Mouse (Mus musculus): Measurements from ENCODE around the gene Gnat2. TPM values are rescaled to one million over a fixed set of nuclear protein-coding genes. Genes with fewer than 3 reads are reported as not detected.

Gnat2 gene
- polyA plus RNA-seq, 1 experiment from 2014 or later: 0.61 TPM

DNA sequence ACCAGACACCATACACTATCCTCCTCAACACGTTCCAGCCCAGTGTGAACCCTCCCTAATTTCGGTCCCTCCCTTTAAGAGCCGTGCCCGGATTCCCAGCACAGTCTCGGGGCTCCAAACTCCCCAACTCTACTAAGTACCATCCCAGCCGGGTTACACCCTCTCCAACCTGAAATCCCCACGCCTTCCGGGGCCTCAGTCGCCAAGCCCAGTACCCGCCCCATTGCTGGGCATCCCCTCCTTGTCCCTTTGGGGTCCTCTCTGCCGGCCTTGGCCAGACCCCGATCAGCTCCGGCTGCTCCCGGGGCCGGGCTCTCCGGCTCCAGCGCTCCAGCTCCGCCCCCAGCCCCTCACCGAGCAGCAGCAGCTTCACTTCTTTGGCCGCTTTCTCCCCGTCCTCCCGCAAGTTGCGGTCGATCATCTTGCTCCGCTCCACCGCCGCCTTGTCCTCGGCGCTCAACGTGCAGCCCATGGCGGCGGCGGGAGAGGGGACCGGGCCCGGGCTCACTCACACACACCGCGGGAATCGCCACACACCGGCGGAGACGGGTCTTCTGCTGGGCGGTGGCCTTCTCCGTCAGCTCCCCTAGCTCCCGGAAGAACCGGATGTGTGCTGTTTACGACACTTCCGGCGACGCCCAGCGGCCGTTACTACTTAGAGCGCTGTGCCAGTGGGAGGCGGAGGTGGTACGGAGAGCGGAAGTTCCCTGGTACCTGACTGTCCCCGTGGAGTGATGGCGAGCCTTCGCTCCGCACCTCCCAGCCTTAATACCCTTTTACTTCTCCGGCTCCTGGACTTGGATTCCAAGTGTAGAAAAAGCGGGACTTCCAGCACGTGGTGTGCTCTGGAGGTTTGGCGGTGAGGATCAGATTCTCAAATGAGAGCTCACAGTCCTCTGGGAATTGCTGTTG lies 53.2 kb downstream of the Gnat2 start, which contains the start of gene Gnai3:
Gene Gnai3, minus strand, starts transcription at position 613 of the 912 bp plus-strand sequence.
- peaks cover 28% of the 10 kb centered on the region for H3K4me1 ChIP-seq
- H3K4me3 ChIP-seq (replicated peaks): peak within 1 kb of the TSS; percentile 87
- no peaks in the 10 kb centered on the region for H3K9me3 ChIP-seq (replicated peaks)
- under 1% methylated on average over 63 of the region's 63 CpGs for WGBS
- peak; percentile 90 for ATAC-seq (ENCODE audit: insufficient number of reproducible peaks, low FRiP score, low TSS enrichment, low read depth)
- no peaks in the 10 kb centered on the region for H3K27me3 ChIP-seq
- H3K27ac ChIP-seq (replicated peaks): peak within 1 kb of the TSS; percentile 95
- no peaks in the 10 kb centered on the region for H3K36me3 ChIP-seq
- H3K9ac ChIP-seq: peak within 1 kb of the TSS; percentile 94
- H3K4me2 ChIP-seq (replicated peaks): peak within 1 kb of the TSS; percentile 81

DNA sequence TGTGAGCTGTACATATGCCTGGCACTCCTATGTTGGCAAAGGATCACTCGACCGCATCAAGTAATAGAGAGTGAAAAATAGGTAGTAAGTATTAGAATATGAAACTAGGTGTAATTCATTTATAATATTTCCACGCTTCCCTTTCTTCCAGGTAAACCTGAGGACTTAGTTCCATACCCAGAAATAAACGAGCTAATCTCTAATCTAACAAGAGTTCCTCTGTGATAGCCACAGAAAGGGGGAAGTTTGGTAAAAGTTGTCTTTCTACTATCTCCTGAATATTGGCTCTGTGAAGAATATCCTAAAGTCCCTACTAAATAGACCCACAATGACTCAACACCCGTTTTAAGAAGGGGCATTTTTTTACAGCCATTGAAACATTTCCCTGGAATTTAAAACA lies 54.1 kb downstream of the Gnat2 start:
- no peaks in the 10 kb centered on the region for H3K36me3 ChIP-seq
- no peaks in the 10 kb centered on the region for H3K9me3 ChIP-seq (replicated peaks)
- no peaks in the 10 kb centered on the region for H3K27me3 ChIP-seq
- H3K4me3 ChIP-seq (replicated peaks): peak overlapping the region; percentile 87
- H3K9ac ChIP-seq: 0 out of 2 replicates have a peak overlapping the region, but pooled peaks have one; percentile 94
- peak overlapping the region; percentile 95; the same call in 1 of the 2 replicates for H3K27ac ChIP-seq (replicated peaks)
- peaks cover 28% of the 10 kb centered on the region for H3K4me1 ChIP-seq
- H3K4me2 ChIP-seq (replicated peaks): peak overlapping the region; percentile 81
- no peak for ATAC-seq (ENCODE audit: insufficient number of reproducible peaks, low FRiP score, low TSS enrichment, low read depth)
- WGBS: 55% methylated on average over 5 of the region's 5 CpGs

DNA sequence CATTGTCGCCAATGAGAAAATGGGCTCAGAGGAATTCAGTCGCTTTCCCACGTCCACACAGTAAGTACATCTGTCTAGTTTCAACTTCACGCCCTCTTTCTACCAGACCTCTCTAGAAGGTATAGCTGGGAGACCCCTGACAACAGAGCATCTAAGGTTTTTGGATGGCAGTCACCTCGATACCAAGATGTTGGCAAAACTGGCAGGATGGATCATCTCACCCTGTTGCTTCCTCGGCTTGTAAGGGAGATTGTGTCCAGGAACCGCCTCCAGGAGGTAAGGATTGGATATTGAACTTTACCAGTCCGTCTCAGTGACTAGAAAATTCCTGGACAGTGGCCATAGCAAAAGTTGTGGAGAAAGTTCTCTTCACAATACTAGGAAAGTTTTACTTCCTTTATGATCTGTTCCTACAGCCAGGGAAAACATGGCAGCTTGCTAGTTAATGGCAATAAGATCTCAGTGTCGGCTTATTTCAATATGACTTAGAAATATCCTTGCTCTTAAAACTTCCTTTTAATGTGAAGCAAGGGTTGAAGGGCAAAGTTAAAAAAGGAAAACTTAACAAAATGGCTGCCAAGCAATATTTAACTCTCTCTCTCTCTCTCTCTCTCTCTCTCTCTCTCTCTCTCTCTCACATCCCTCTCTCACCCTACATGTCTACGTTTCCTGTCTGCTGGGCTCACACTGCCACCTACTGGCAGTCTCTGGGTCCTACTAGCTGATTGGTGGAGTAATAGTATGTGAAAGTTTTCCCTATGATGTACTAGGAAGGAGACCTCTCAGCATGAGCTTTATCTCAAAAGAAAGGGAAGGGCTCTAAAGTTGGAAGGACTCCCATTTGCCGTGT lies 55.0 kb downstream of the Gnat2 start:
- WGBS: 62% methylated on average over 11 of the region's 11 CpGs

More for the DNA sequence above, 55.0 kb downstream of the Gnat2 start:
- Histone ChIP-seq H3K27me3 (no peaks in the 10 kb centered on the region), H3K9ac (no peak overlapping the region), H3K27ac (replicated peaks) (no peak overlapping the region), H3K4me2 (replicated peaks) (0 out of 2 replicates have a peak overlapping the region, but pooled peaks have one; percentile 2), H3K4me3 (replicated peaks) (no peak overlapping the region), H3K4me1 (peaks cover 28% of the 10 kb centered on the region), H3K36me3 (no peaks in the 10 kb centered on the region), H3K9me3 (replicated peaks) (no peaks in the 10 kb centered on the region)
- no peak for ATAC-seq (ENCODE audit: insufficient number of reproducible peaks, low FRiP score, low TSS enrichment, low read depth)

Other genes starting within 250 kb of the Gnat2 start
- not detected in 2 replicates for gene Eps8l3, start 215.6 kb upstream of the Gnat2 start, polyA plus RNA-seq (2015; fragmentation: Nextera tagmentation; extraction: Ambion mirVana)
- gene Gstm5, start 197.0 kb upstream of the Gnat2 start, polyA plus RNA-seq (2015; fragmentation: Nextera tagmentation; extraction: Ambion mirVana): 213 and 231 TPM in 2 replicates
- gene Gstm7, start 161.0 kb upstream of the Gnat2 start, polyA plus RNA-seq (2015; fragmentation: Nextera tagmentation; extraction: Ambion mirVana): 13.7 and 14.4 TPM in 2 replicates
- 6.6 and 6.7 TPM in 2 replicates for gene Gstm6, start 149.0 kb upstream of the Gnat2 start, polyA plus RNA-seq (2015; fragmentation: Nextera tagmentation; extraction: Ambion mirVana)
- gene Gstm3, start 123.5 kb upstream of the Gnat2 start, polyA plus RNA-seq (2015; fragmentation: Nextera tagmentation; extraction: Ambion mirVana): not detected in 2 replicates
- 60.2 and 73.5 TPM in 2 replicates for gene Gstm2, start 106.3 kb upstream of the Gnat2 start, polyA plus RNA-seq (2015; fragmentation: Nextera tagmentation; extraction: Ambion mirVana)
- 178 and 220 TPM in 2 replicates for gene Gstm1, start 74.8 kb upstream of the Gnat2 start, polyA plus RNA-seq (2015; fragmentation: Nextera tagmentation; extraction: Ambion mirVana)
- gene Gstm4, start 47.9 kb upstream of the Gnat2 start, polyA plus RNA-seq (2015; fragmentation: Nextera tagmentation; extraction: Ambion mirVana): 12.7 and 15.3 TPM in 2 replicates
- gene Ampd2, start 6.1 kb upstream of the Gnat2 start, polyA plus RNA-seq (2015; fragmentation: Nextera tagmentation; extraction: Ambion mirVana): 44.3 and 44.9 TPM in 2 replicates
- gene Gnai3, start 53.4 kb downstream of the Gnat2 start, polyA plus RNA-seq (2015; fragmentation: Nextera tagmentation; extraction: Ambion mirVana): 154 and 161 TPM in 2 replicates
- gene Gpr61, start 62.1 kb downstream of the Gnat2 start, polyA plus RNA-seq (2015; fragmentation: Nextera tagmentation; extraction: Ambion mirVana): 0.11 and 0.25 TPM in 2 replicates
- 6.3 and 6.8 TPM in 2 replicates for gene Amigo1, start 93.5 kb downstream of the Gnat2 start, polyA plus RNA-seq (2015; fragmentation: Nextera tagmentation; extraction: Ambion mirVana)
- 2.8 and 3.0 TPM in 2 replicates for gene Cyb561d1, start 108.4 kb downstream of the Gnat2 start, polyA plus RNA-seq (2015; fragmentation: Nextera tagmentation; extraction: Ambion mirVana)
- 18.4 and 20.4 TPM in 2 replicates for gene Atxn7l2, start 118.1 kb downstream of the Gnat2 start, polyA plus RNA-seq (2015; fragmentation: Nextera tagmentation; extraction: Ambion mirVana)
- 2.7 and 3.3 TPM in 2 replicates for gene Sypl2, start 133.9 kb downstream of the Gnat2 start, polyA plus RNA-seq (2015; fragmentation: Nextera tagmentation; extraction: Ambion mirVana)
- 263 and 265 TPM in 2 replicates for gene Psma5, start 164.1 kb downstream of the Gnat2 start, polyA plus RNA-seq (2015; fragmentation: Nextera tagmentation; extraction: Ambion mirVana)
- 13.4 and 13.9 TPM in 2 replicates for gene Sort1, start 191.3 kb downstream of the Gnat2 start, polyA plus RNA-seq (2015; fragmentation: Nextera tagmentation; extraction: Ambion mirVana)

Measured in embryonic facial prominence, embryonic 15.5 days (tissue).